Mouse (Mus musculus): ENCODE results near the gene Rgs2. TPM values are rescaled to one million over a fixed set of nuclear protein-coding genes. Genes with fewer than 3 reads are reported as not detected.

Rgs2 gene
- polyA plus RNA-seq (2015; fragmentation: Nextera tagmentation; extraction: Ambion mirVana), result 80.3 and 85.8 TPM in 2 replicates

DNA sequence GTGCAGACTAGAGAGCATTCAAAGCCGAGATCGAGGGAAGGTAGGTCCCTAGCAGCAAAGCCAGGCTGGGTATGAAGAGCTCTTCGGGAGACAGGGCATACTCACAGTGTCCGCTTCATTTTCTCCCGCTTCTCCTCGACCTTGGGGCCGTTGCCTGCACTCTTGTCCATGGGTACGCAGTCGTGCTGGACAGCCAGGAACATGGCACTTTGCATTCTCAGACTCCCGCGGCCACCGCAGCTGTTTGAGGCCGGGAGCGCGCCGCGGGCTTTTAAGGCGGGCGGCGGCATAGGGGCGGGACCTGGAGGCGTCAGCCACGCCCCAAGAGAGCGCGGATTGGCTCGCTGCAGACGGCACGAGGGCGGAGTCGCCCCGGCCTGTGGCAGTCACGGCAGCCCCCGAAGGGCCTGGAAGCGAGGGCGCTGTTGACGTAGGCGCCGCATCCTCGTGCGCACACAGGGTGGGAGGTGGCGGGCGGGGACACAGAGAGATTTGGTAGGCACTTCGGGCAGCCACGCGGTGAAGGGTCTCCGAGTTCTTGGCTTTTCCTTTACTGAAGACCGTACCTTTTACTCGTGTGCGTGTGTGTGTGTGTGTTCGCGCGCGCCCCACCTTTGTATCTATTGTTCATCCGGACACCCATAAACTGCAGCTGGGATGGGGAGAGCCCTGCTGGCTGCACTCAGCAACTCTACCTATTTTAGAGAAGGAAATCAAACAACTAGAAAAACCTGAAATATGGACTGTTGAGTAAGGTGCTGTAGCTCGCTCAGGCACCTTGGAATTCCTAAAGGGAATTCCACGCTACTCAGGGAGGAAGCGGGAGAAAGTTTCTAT lies at the start of gene Rgs2:
Gene Rgs2 (minus strand): TSS at position 258 of the 837 bp plus-strand sequence.
- no peaks in the 10 kb centered on the region for H3K27me3 ChIP-seq (ENCODE audit: control insufficient read depth, insufficient read depth, low read length)
- no peaks in the 10 kb centered on the region for H3K36me3 ChIP-seq (ENCODE audit: control insufficient read depth, insufficient read depth, low read length)
- peaks cover 10% of the 10 kb centered on the region for H3K4me1 ChIP-seq (ENCODE audit: control insufficient read depth, insufficient read depth, low read length)
- H3K9me3 ChIP-seq (replicated peaks; ENCODE audit: control insufficient read depth, low read length), result no peaks in the 10 kb centered on the region
- peak within 1 kb of the TSS; percentile 64 for H3K4me2 ChIP-seq (ENCODE audit: low read depth, low read length)
- under 1% methylated on average over 56 of the region's 57 CpGs for WGBS
- H3K4me3 ChIP-seq (replicated peaks; ENCODE audit: low read length), result peak within 1 kb of the TSS; percentile 83
- H3K9ac ChIP-seq (ENCODE audit: low read length), result peak within 1 kb of the TSS; percentile 84
- peak within 1 kb of the TSS; percentile 75 for H3K27ac ChIP-seq (ENCODE audit: low read length)
- peak; percentile 100 for ATAC-seq (ENCODE audit: insufficient read depth, low FRiP score)

DNA sequence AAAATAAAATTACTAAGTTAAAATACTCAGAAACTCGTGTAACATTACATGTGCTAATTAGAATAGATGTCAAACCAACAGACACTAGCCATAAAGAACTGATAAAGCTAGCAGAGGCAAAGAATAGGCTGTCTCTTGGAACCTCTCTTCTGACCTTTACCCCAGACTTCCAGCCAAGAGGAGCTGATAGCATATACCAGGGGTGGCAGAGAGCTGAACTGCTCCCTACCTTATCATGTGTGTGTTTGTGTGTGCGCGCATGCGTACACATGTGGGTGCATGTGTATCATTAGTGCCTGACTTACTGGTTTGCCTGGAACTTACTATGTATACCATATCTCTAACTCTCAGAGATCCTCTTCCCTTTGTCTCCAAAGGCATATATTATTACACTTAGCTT lies 49.4 kb upstream of the Rgs2 start:
- H3K4me1 ChIP-seq (ENCODE audit: control insufficient read depth, insufficient read depth, low read length), result no peaks in the 10 kb centered on the region
- no peak overlapping the region for H3K4me3 ChIP-seq (replicated peaks; ENCODE audit: low read length)
- no peak overlapping the region for H3K27ac ChIP-seq (ENCODE audit: low read length)
- WGBS, result 84% methylated on average over 4 of the region's 4 CpGs
- H3K36me3 ChIP-seq (ENCODE audit: control insufficient read depth, insufficient read depth, low read length), result no peaks in the 10 kb centered on the region
- no peak overlapping the region for H3K9ac ChIP-seq (ENCODE audit: low read length)
- ATAC-seq (ENCODE audit: insufficient read depth, low FRiP score), result no peak
- no peak overlapping the region for H3K4me2 ChIP-seq (ENCODE audit: low read depth, low read length)
- H3K9me3 ChIP-seq (replicated peaks; ENCODE audit: control insufficient read depth, low read length), result no peaks in the 10 kb centered on the region
- no peaks in the 10 kb centered on the region for H3K27me3 ChIP-seq (ENCODE audit: control insufficient read depth, insufficient read depth, low read length)

- H3K4me1 ChIP-seq (ENCODE audit: control insufficient read depth, insufficient read depth, low read length), result no peaks in the 10 kb centered on the region
- no peak overlapping the region for H3K9ac ChIP-seq (ENCODE audit: low read length)
- ATAC-seq (ENCODE audit: insufficient read depth, low FRiP score), result no peak
- H3K4me3 ChIP-seq (replicated peaks; ENCODE audit: low read length), result no peak overlapping the region
- H3K4me2 ChIP-seq (ENCODE audit: low read depth, low read length), result no peak overlapping the region
- H3K36me3 ChIP-seq (ENCODE audit: control insufficient read depth, insufficient read depth, low read length), result no peaks in the 10 kb centered on the region
- H3K9me3 ChIP-seq (replicated peaks; ENCODE audit: control insufficient read depth, low read length), result no peaks in the 10 kb centered on the region
- WGBS, result 89% methylated on average over 2 of the region's 2 CpGs
- no peaks in the 10 kb centered on the region for H3K27me3 ChIP-seq (ENCODE audit: control insufficient read depth, insufficient read depth, low read length)
- no peak overlapping the region for H3K27ac ChIP-seq (ENCODE audit: low read length)
Measured at GRCm38 (mm10) chr1:144041826-144042225, 37.9 kb upstream of the Rgs2 start.

DNA sequence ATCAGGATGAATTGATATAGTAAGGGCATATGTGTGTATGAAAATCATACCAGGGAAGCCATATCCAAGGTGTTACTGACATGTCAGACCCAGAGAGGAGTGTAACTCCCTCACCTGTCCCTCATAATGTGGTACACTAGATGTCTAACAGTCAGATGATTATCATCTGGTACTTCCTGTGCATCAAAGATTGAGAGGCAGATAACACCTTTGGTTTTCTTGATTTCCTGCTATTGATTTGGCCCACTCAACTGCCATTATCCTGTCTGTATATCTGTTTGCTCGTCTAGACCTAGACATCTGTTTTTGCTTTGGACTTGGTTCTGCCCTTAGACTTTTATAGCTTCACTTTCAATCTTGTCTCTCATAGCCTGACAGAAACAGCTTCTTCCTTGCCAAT lies 29.5 kb upstream of the Rgs2 start:
- Histone ChIP-seq H3K4me3 (replicated peaks; ENCODE audit: low read length) (no peak overlapping the region), H3K36me3 (ENCODE audit: control insufficient read depth, insufficient read depth, low read length) (no peaks in the 10 kb centered on the region), H3K9ac (ENCODE audit: low read length) (no peak overlapping the region), H3K9me3 (replicated peaks; ENCODE audit: control insufficient read depth, low read length) (no peaks in the 10 kb centered on the region), H3K4me2 (ENCODE audit: low read depth, low read length) (no peak overlapping the region), H3K27me3 (ENCODE audit: control insufficient read depth, insufficient read depth, low read length) (no peaks in the 10 kb centered on the region), H3K27ac (ENCODE audit: low read length) (no peak overlapping the region), H3K4me1 (ENCODE audit: control insufficient read depth, insufficient read depth, low read length) (no peaks in the 10 kb centered on the region)
- ATAC-seq (ENCODE audit: insufficient read depth, low FRiP score), result no peak
- WGBS, result 77% methylated on average over 1 of the region's 1 CpGs

- H3K9me3 ChIP-seq (replicated peaks; ENCODE audit: control insufficient read depth, low read length), result no peaks in the 10 kb centered on the region
- H3K4me2 ChIP-seq (ENCODE audit: low read depth, low read length), result no peak overlapping the region
- no peak overlapping the region for H3K4me3 ChIP-seq (replicated peaks; ENCODE audit: low read length)
- H3K4me1 ChIP-seq (ENCODE audit: control insufficient read depth, insufficient read depth, low read length), result no peaks in the 10 kb centered on the region
- H3K36me3 ChIP-seq (ENCODE audit: control insufficient read depth, insufficient read depth, low read length), result no peaks in the 10 kb centered on the region
- no peak for ATAC-seq (ENCODE audit: insufficient read depth, low FRiP score)
- no peak overlapping the region for H3K9ac ChIP-seq (ENCODE audit: low read length)
- no peak overlapping the region for H3K27ac ChIP-seq (ENCODE audit: low read length)
- H3K27me3 ChIP-seq (ENCODE audit: control insufficient read depth, insufficient read depth, low read length), result no peaks in the 10 kb centered on the region
- 69% methylated on average over 6 of the region's 6 CpGs for WGBS
Measured at GRCm38 (mm10) chr1:144030499-144030898, 26.5 kb upstream of the Rgs2 start.

DNA sequence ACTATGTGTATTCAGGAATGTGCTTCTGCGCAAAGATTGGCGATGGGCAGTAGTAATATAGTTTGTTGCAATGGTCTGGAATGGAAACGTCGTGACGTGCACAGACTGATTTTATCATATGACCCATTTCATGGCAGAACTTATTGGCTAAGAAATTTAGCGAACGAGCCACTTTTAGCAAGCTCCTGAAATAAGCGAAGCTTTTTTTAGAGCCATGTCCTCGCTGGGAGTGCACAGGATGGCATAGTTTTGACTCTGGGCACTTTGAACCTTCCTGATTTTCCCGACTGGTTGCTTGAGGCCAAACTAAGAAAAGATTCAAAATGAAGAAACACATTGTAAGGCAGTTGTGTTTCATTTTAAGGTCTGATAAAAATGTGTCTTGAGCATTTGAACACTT lies 25.7 kb upstream of the Rgs2 start:
- no peak overlapping the region for H3K27ac ChIP-seq (ENCODE audit: low read length)
- H3K27me3 ChIP-seq (ENCODE audit: control insufficient read depth, insufficient read depth, low read length), result no peaks in the 10 kb centered on the region
- no peaks in the 10 kb centered on the region for H3K9me3 ChIP-seq (replicated peaks; ENCODE audit: control insufficient read depth, low read length)
- H3K36me3 ChIP-seq (ENCODE audit: control insufficient read depth, insufficient read depth, low read length), result no peaks in the 10 kb centered on the region
- no peak overlapping the region for H3K9ac ChIP-seq (ENCODE audit: low read length)
- WGBS, result 93% methylated on average over 10 of the region's 10 CpGs
- ATAC-seq (ENCODE audit: insufficient read depth, low FRiP score), result no peak
- no peak overlapping the region for H3K4me2 ChIP-seq (ENCODE audit: low read depth, low read length)
- H3K4me1 ChIP-seq (ENCODE audit: control insufficient read depth, insufficient read depth, low read length), result no peaks in the 10 kb centered on the region
- no peak overlapping the region for H3K4me3 ChIP-seq (replicated peaks; ENCODE audit: low read length)

DNA sequence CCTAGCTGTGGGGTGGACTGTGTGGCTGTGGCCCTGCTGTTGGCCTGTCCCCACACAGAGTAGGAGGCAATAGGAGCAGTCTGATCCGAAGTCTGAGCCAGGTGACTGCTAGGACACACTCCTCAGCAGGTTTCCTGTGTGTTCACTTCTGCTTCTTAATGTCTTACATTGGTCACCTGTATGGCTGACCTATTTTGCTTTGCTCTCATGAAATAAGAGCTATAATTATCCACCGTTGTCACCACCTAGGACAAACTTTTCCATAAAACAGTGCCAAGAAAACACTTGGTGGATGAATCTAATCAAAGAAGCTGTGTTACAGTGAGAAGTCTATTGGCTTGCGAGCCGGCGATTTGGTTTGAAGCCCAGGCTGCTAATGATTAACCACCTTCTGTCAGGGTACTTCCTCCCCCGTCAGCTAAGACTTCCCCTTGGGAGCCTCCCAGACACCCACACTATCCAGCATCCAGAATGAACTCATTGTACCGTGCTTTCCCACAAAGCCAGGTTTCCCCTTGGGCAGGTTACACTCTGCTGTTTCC lies 14.5 kb upstream of the Rgs2 start:
- H3K9ac ChIP-seq (ENCODE audit: low read length), result no peak overlapping the region
- no peak for ATAC-seq (ENCODE audit: insufficient read depth, low FRiP score)
- no peak overlapping the region for H3K4me2 ChIP-seq (ENCODE audit: low read depth, low read length)
- no peak overlapping the region for H3K4me3 ChIP-seq (replicated peaks; ENCODE audit: low read length)
- H3K36me3 ChIP-seq (ENCODE audit: control insufficient read depth, insufficient read depth, low read length), result no peaks in the 10 kb centered on the region
- H3K9me3 ChIP-seq (replicated peaks; ENCODE audit: control insufficient read depth, low read length), result no peaks in the 10 kb centered on the region
- WGBS, result 43% methylated on average over 7 of the region's 7 CpGs
- no peak overlapping the region for H3K27ac ChIP-seq (ENCODE audit: low read length)
- H3K4me1 ChIP-seq (ENCODE audit: control insufficient read depth, insufficient read depth, low read length), result no peaks in the 10 kb centered on the region
- H3K27me3 ChIP-seq (ENCODE audit: control insufficient read depth, insufficient read depth, low read length), result no peaks in the 10 kb centered on the region

GRCm38 (mm10) chr1:144013913-144014312 lies 10.0 kb upstream of the Rgs2 start:
- no peak for ATAC-seq (ENCODE audit: insufficient read depth, low FRiP score)
- H3K27me3 ChIP-seq (ENCODE audit: control insufficient read depth, insufficient read depth, low read length), result no peaks in the 10 kb centered on the region

DNA sequence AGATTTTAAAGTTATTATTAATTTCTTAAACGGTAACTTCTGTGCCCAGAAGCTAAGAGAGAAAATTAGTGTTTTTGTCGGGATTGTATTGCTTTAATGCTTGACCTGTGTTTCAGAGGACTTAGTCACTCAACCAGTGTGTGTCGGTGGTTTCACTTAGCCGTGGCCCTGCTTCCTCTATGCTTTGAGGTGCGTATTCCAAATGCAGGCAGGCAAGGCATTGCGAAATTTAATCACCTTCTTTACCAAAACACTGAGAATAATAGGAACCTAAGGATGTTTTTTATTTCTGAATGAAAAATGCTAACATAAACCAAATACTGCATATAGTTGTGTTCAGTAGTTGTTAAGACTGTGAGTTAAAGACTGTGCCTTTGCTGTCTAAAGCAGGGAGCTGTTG lies 3.4 kb upstream of the Rgs2 start:
- ATAC-seq (ENCODE audit: insufficient read depth, low FRiP score), result no peak
- Histone ChIP-seq H3K27me3 (ENCODE audit: control insufficient read depth, insufficient read depth, low read length) (no peaks in the 10 kb centered on the region), H3K9me3 (replicated peaks; ENCODE audit: control insufficient read depth, low read length) (no peaks in the 10 kb centered on the region), H3K36me3 (ENCODE audit: control insufficient read depth, insufficient read depth, low read length) (no peaks in the 10 kb centered on the region), H3K4me2 (ENCODE audit: low read depth, low read length) (no peak overlapping the region), H3K4me3 (replicated peaks; ENCODE audit: low read length) (no peak overlapping the region), H3K4me1 (ENCODE audit: control insufficient read depth, insufficient read depth, low read length) (peaks cover 10% of the 10 kb centered on the region), H3K9ac (ENCODE audit: low read length) (no peak overlapping the region), H3K27ac (ENCODE audit: low read length) (no peak overlapping the region)
- WGBS, result 68% methylated on average over 6 of the region's 6 CpGs

More at GRCm38 (mm10) chr1:144013913-144014312, 10.0 kb upstream of the Rgs2 start:
- no peaks in the 10 kb centered on the region for H3K36me3 ChIP-seq (ENCODE audit: control insufficient read depth, insufficient read depth, low read length)
- H3K4me2 ChIP-seq (ENCODE audit: low read depth, low read length), result no peak overlapping the region
- no peaks in the 10 kb centered on the region for H3K4me1 ChIP-seq (ENCODE audit: control insufficient read depth, insufficient read depth, low read length)
- no peaks in the 10 kb centered on the region for H3K9me3 ChIP-seq (replicated peaks; ENCODE audit: control insufficient read depth, low read length)
- no peak overlapping the region for H3K9ac ChIP-seq (ENCODE audit: low read length)
- no peak overlapping the region for H3K4me3 ChIP-seq (replicated peaks; ENCODE audit: low read length)
- H3K27ac ChIP-seq (ENCODE audit: low read length), result no peak overlapping the region; the same call in 1 of the 2 replicates

Data from stomach, embryonic 16.5 days (tissue).